Mouse (Mus musculus) MEL (cell line): ENCODE measurements around the gene Parp12.

Experiments
- CTCF ChIP-seq, 3 experiments: IDR thresholded peaks in 2 of 3; conservative IDR thresholded peaks in 1 of 3; 2 replicates each; pipeline ENCODE4 v1.5.1; 2011 to 2012; ENCODE audit warnings: low read length in 3 of 3, low read depth in 2 of 3, mild to moderate bottlenecking in 2 of 3, improper control_type of control experiment in 1 of 3, inconsistent platforms in 1 of 3, mixed read lengths in 1 of 3, moderate library complexity in 1 of 3; ENCODE audit not compliant: control insufficient read depth in 1 of 3, insufficient read depth in 1 of 3, poor library complexity in 1 of 3, severe bottlenecking in 1 of 3
- ELF1 ChIP-seq: IDR thresholded peaks from 2 replicates; pipeline ENCODE4 v1.6.1; 2014; ENCODE audit warnings: low read depth, mild to moderate bottlenecking, inconsistent platforms, low read length, improper control_type of control experiment, moderate library complexity
- ETS1 ChIP-seq: IDR thresholded peaks from 2 replicates; pipeline ENCODE4 v1.6.1; 2012; ENCODE audit warnings: low read depth, mild to moderate bottlenecking, inconsistent platforms, low read length, improper control_type of control experiment, moderate library complexity
- HCFC1 ChIP-seq: IDR thresholded peaks from 2 replicates; pipeline ENCODE4 v1.6.1; 2012; ENCODE audit warnings: low read depth, mild to moderate bottlenecking, inconsistent platforms, low read length, improper control_type of control experiment, moderate library complexity
- JUND ChIP-seq: IDR thresholded peaks from 2 replicates; pipeline ENCODE4 v1.6.1; 2011; ENCODE audit warnings: low read depth, mild to moderate bottlenecking, improper control_type of control experiment, low read length
- MAFK ChIP-seq: IDR thresholded peaks from 2 replicates; pipeline ENCODE4 v1.6.1; 2011; ENCODE audit warnings: low read depth, mild to moderate bottlenecking, low read length, improper control_type of control experiment, borderline replicate concordance
- NELFE ChIP-seq: IDR thresholded peaks from 2 replicates; pipeline ENCODE4 v1.6.1; 2011; ENCODE audit warnings: low read depth, low read length, improper control_type of control experiment
- POLR2A ChIP-seq, 2 experiments: IDR thresholded peaks; 2 replicates each; pipeline ENCODE4 v1.6.1; 2011 to 2012; ENCODE audit warnings: low read length in 2 of 2, mild to moderate bottlenecking in 2 of 2, control low read depth in 1 of 2, improper control_type of control experiment in 1 of 2, low read depth in 1 of 2, moderate library complexity in 1 of 2; ENCODE audit not compliant: control insufficient read depth in 1 of 2, insufficient read depth in 1 of 2, poor library complexity in 1 of 2
- RAD21 ChIP-seq: IDR thresholded peaks from 2 replicates; pipeline ENCODE4 v1.6.1; 2011; ENCODE audit warnings: mild to moderate bottlenecking, low read depth, low read length, improper control_type of control experiment
- RCOR1 ChIP-seq: IDR thresholded peaks from 2 replicates; pipeline ENCODE4 v1.6.1; 2012; ENCODE audit warnings: low read depth, mild to moderate bottlenecking, inconsistent platforms, low read length, improper control_type of control experiment
- TBP ChIP-seq: IDR thresholded peaks from 2 replicates; pipeline ENCODE4 v1.8.0; 2011; ENCODE audit warnings: low read depth, low read length, improper control_type of control experiment
- USF1 ChIP-seq: IDR thresholded peaks from 2 replicates; pipeline ENCODE4 v1.6.1; 2014; ENCODE audit warnings: low read depth, mild to moderate bottlenecking, inconsistent platforms, low read length, improper control_type of control experiment, moderate library complexity

DNA sequence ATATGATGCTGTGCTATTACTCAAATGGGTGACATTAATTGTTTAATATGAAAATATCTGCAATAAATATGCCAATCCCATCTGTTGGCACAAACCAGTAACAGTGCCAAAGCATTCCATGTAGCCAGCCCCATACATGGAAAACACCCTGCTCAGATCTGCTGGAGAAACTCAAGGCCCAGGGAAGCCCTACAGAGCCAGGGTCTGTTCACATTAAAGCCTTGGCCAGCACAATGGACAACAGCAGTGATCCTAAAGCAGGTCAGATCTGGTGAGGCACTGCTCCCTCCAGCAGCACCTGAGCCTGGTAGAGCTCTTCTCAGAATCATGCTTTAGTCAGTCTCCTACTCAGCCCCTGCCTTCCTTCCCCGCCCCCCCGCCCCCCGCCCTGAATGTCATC lies 5.0 kb downstream of the Parp12 start:
- TF ChIP-seq CTCF (IDR thresholded peaks at IDR 0.05 in 2 of 3, conservative IDR thresholded peaks at IDR 0.05 in 1 of 3; ENCODE audit: control insufficient read depth in 1 of 3, insufficient read depth in 1 of 3, low read depth in 2 of 3, low read length in 3 of 3, poor library complexity in 1 of 3, severe bottlenecking in 1 of 3) (no peak), JUND (no peak), USF1 (no peak), RAD21 (no peak), RCOR1 (no peak), POLR2A (IDR thresholded peaks at IDR 0.05; ENCODE audit: control insufficient read depth in 1 of 2, insufficient read depth in 1 of 2, low read depth in 1 of 2, low read length in 2 of 2, poor library complexity in 1 of 2) (no peak), TBP (no peak), MAFK (no peak), ETS1 (no peak), HCFC1 (no peak), NELFE (no peak), ELF1 (no peak)
